Mouse (Mus musculus): Measurements from ENCODE around the gene Slc12a7.
A peak's percentile ranks its signal among the peaks of the same experiment; 100 is the strongest.

Slc12a7 gene

DNA sequence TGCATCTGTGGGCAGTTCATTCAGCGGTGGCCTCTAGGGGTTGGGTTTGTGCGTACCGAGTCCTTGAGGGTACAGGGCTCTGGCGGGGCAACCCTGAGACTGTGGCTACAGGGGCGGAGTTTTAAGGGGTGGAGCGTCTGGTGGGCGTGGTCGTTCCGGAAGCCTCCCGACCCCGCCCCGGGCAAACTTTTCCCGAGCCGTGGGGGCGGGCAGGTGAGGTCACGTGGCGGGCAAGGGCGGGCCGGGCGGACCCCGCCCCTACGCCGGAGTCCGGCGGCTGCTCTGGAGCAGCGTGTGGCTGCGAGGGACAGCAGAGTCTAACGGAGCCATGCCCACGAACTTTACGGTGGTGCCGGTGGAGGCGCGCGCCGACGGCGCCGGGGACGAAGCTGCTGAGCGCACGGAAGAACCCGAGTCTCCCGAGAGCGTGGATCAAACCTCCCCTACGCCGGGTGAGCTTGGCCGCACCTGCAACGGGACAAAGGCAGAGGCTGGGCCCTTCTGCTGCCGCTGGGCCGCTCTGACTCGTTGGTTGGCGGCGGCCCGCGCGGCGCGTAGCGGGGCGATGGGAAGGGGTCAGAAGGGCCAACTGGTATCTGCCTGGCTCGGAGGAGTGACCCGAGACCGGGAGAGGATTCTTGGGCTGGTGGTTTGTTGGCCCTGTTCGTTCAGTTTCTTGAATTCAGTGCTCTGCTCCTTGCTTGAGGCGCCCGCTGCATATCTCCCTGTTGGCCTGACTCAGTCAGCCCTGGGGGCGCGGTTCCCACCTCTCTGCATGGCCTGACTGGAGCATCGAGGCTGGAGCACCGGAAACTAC lies 30.8 kb downstream of the Slc12a7 start:
- DNase-seq (ENCODE audit: low read depth, low spot score): peak; percentile 90
- H3K36me3 ChIP-seq (ENCODE audit: control insufficient read depth, insufficient read depth, low read length, poor library complexity, severe bottlenecking): no peaks in the 10 kb centered on the region
- H3K27me3 ChIP-seq (ENCODE audit: control insufficient read depth, insufficient read depth, low read length, poor library complexity, severe bottlenecking): no peaks in the 10 kb centered on the region

DNA sequence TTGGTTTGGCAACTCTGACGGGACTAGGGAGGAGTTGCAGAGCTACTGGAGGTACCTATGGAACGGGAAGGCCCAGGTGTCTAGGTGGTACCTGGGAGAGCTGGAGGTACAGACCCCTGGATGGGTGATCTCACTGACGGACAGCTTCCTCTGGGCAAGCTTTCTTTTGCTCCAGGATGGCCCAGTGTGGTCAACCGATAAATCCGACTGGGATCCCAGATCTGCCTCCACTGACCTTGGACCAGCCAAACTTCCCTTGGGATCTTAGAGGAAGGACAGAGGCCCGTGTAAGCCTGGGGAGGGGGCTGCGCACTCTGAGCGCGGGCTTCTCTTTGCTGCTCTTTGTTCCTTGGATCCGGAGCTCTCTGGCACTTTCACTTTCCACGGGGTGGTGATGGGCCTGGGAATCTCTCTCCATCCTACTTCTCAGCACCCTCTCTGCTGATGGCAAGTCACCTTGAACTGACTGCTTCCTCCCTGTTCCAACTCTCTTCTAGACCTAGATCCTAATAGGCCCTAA lies 31.4 kb downstream of the Slc12a7 start:
- no peak for DNase-seq (ENCODE audit: low read depth, low spot score)
- H3K36me3 ChIP-seq (ENCODE audit: control insufficient read depth, insufficient read depth, low read length, poor library complexity, severe bottlenecking): no peaks in the 10 kb centered on the region
- H3K27me3 ChIP-seq (ENCODE audit: control insufficient read depth, insufficient read depth, low read length, poor library complexity, severe bottlenecking): no peaks in the 10 kb centered on the region

DNA sequence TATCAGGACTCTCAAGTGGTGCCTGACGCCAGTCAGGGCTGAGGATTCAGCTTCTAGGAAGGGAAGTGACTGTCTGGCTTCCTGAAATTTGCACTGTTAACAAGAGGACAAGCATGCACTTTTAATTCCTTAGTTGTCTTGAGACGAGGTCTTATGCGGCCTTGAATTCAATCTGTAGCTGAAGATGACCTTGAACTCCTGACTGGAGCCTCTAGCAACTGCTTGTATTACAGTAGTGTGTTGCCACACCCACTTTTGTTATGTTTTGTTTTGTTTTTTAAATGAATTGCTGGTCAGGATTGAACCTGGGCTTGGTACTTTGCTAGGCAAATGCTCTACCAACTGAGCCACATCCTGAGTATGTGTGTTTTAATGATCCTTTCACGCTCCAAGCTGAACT lies 32.5 kb downstream of the Slc12a7 start:
- H3K36me3 ChIP-seq (ENCODE audit: control insufficient read depth, insufficient read depth, low read length, poor library complexity, severe bottlenecking): no peaks in the 10 kb centered on the region

DNA sequence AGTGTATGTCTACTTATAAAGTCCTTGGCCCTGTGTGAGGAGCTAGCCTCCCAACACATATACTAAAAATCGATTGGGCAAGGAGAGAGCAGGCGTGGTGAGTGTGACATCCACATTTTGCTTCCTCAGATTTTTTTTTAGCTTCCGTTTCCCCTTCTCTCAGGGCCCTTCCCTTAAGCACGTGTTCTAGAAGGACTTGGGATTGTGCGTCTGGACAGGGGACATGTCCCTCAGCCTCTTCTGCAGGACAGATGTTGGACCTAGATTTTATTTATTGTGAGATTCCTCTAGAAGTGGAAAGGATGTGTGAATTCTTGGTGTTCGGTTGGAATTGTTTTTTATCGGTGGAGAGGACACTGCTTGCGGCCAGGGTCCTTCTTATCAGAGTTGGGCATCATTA lies 34.3 kb downstream of the Slc12a7 start:
- Histone ChIP-seq H3K27me3 (ENCODE audit: control insufficient read depth, insufficient read depth, low read length, poor library complexity, severe bottlenecking) (no peaks in the 10 kb centered on the region), H3K36me3 (ENCODE audit: control insufficient read depth, insufficient read depth, low read length, poor library complexity, severe bottlenecking) (no peaks in the 10 kb centered on the region)
- DNase-seq (ENCODE audit: low read depth, low spot score): no peak

More for the DNA sequence above, 32.5 kb downstream of the Slc12a7 start:
- no peaks in the 10 kb centered on the region for H3K27me3 ChIP-seq (ENCODE audit: control insufficient read depth, insufficient read depth, low read length, poor library complexity, severe bottlenecking)
- no peak for DNase-seq (ENCODE audit: low read depth, low spot score)

DNA sequence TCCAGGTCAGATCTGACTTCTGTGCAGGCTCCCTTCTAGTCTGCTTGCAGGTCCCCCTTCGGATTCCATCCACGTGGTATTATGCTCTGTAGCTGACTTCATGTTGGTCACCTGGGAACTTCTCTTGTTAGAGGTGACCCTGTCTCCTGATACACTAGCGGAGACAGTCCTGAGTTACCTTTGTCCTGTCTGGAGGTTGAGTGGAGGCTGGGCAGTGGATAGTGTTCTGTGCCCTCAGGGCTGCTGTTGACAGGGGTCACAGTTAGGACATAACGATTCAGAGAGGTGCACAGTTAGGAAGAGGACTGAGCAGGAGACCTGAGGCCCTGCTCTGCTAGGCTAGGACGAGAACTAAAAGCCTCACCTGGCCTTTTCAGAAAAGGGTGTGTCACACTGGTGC lies 34.9 kb downstream of the Slc12a7 start:
- Histone ChIP-seq H3K27me3 (ENCODE audit: control insufficient read depth, insufficient read depth, low read length, poor library complexity, severe bottlenecking) (no peaks in the 10 kb centered on the region), H3K36me3 (ENCODE audit: control insufficient read depth, insufficient read depth, low read length, poor library complexity, severe bottlenecking) (no peaks in the 10 kb centered on the region)
- DNase-seq (ENCODE audit: low read depth, low spot score): no peak

DNA sequence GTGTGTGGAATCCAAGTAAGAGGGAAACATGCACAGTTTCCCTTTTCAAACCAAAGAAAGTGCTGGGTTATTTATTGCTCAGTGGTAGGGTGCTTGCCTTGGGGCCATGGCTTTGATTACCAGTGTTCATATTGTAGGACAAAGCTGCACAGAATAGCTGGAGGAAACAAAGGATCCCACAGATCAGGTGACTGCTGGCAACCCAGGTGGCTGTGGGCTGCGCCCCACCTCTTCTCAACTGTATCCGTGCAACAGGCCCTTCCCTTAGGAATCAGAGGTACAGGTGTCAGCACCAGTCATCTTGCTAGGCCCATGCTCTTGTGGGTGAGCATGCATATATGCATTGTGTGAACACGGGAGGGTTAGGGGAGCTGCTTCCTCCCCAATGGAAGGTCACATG lies 35.4 kb downstream of the Slc12a7 start:
- H3K27me3 ChIP-seq (ENCODE audit: control insufficient read depth, insufficient read depth, low read length, poor library complexity, severe bottlenecking): no peaks in the 10 kb centered on the region
- DNase-seq (ENCODE audit: low read depth, low spot score): no peak
- no peaks in the 10 kb centered on the region for H3K36me3 ChIP-seq (ENCODE audit: control insufficient read depth, insufficient read depth, low read length, poor library complexity, severe bottlenecking)

DNA sequence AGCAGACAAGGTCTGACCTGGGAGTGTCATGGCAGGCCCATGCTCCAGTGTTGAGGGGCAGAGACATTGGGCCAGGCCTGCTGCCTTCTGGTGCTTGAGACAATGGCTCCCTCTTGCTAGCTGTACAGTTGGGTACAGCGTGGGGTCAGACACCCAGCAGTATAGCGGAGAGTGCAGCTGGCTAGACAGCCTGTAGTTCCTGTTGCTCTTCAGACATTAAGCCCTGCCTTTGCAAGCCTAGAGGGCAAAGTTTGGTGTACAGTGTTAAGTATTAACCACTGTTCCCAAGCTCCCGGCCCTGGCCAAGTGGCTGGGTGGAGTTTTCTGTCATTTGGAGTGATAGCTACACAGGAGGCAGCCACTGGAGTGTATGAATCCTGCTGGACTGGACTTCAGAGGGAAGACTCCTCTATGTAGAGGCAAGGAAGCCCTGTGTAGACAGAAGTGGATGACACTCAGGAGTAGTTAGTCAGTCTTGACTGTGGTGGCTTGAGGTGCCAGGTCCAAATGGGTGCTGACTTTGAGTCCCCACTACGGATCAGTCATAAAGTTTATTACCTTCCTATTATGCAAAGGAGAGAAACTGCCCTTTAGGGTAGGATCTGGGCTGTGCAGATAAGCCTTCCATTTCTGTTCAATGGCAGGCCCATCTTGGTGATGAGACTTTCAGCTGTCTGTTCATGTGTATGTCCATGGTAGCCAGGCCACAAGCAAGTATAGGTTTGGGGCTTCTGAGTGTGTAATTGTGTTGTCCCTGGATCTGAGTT lies 37.2 kb downstream of the Slc12a7 start:
- no peak for DNase-seq (ENCODE audit: low read depth, low spot score)
- H3K36me3 ChIP-seq (ENCODE audit: control insufficient read depth, insufficient read depth, low read length, poor library complexity, severe bottlenecking): no peaks in the 10 kb centered on the region
- no peaks in the 10 kb centered on the region for H3K27me3 ChIP-seq (ENCODE audit: control insufficient read depth, insufficient read depth, low read length, poor library complexity, severe bottlenecking)

DNA sequence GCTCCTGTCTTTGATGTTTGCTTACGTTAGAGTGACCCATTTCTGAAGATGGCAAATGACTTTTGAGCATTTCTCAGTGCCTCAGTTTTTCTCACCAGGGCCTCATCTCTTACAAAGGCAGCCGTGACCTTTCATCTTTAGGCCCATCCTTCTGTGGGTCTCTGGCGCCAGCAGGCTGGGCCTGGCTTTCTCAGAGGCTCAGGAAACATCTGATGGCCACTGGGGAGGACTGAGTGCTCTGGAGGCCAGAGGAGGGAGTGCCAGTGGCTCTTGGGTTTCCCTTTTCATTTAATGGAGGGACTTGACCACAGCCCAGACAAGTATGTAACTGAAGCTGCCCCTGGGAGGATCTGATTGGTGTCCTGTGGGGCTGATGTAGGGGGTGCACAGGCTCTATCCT lies 38.2 kb downstream of the Slc12a7 start:
- DNase-seq (ENCODE audit: low read depth, low spot score): no peak
- no peaks in the 10 kb centered on the region for H3K36me3 ChIP-seq (ENCODE audit: control insufficient read depth, insufficient read depth, low read length, poor library complexity, severe bottlenecking)
- no peaks in the 10 kb centered on the region for H3K27me3 ChIP-seq (ENCODE audit: control insufficient read depth, insufficient read depth, low read length, poor library complexity, severe bottlenecking)

DNA sequence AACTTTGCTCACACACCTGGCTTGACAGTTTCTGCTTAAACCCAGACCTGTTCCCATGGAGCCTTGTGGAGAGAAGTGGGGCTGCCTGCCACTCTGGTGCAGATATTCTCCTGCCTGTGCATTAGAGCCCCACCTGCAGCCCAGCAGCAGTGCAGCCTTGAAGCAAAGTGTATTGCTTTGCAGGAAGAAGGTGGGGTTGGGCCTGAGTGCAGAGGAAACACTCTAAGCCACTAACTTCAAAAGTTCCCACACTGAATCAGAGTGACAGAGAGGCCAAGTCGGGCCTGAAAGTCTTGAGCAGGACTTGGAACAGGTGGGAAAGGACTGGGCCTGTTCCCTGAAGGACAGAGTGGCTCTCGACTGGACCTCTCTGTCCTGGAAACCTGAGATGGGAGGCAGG lies 39.8 kb downstream of the Slc12a7 start:
- no peak for DNase-seq (ENCODE audit: low read depth, low spot score)
- Histone ChIP-seq H3K36me3 (ENCODE audit: control insufficient read depth, insufficient read depth, low read length, poor library complexity, severe bottlenecking) (no peaks in the 10 kb centered on the region), H3K27me3 (ENCODE audit: control insufficient read depth, insufficient read depth, low read length, poor library complexity, severe bottlenecking) (no peaks in the 10 kb centered on the region)

DNA sequence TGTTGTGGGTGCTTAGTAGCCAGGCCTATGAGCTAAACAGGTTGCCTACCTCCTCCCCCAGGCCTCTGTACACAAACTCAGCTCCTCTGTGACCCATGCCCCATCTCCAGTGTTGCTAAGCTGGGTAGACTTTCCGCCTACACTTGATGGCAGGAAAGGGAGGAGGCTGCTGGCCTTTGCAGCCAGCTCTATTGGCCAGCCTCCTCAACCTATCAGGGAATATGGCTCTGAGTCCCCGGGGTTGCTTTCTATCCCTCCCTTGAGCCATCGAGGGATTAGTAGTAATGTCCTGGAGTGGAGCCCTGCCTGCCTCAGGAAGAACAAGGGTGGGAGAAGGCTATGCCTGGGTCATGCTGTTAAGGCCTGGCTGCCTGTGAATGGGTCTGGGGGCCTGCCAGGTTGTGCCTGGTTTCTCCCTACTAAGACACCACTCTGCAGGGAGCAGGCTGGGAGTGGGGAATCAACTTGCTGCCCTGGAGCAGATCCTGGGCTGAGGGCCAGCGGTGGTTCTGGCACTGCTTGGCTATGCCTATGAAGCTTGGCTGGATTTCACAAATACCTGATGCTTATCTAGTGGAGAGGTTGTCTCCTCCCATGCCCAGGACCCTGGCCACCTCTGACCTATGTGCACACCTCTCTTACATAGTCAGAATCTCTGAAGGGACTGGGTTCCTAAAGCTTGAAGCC lies 40.8 kb downstream of the Slc12a7 start:
- Histone ChIP-seq H3K36me3 (ENCODE audit: control insufficient read depth, insufficient read depth, low read length, poor library complexity, severe bottlenecking) (no peaks in the 10 kb centered on the region), H3K27me3 (ENCODE audit: control insufficient read depth, insufficient read depth, low read length, poor library complexity, severe bottlenecking) (no peaks in the 10 kb centered on the region)
- DNase-seq (ENCODE audit: low read depth, low spot score): no peak

DNA sequence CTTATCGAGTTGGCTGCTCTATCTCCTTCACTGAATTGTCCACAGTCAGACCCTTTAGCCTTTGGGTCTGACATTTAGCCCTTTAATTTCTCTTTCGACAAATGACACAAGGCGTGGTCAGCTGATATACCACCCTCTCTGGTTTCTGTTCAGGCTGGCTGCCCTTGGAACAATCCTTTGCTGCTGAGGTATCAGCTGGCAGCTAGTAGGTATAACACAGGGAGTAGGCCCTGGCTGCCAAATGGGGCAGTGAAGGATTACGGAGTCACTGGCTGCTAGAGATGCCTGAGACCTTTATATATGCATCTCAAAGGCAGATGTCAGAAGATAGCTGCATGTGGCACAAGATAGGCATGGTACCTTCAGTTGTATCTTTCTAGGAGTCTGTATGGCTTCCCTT lies 42.9 kb downstream of the Slc12a7 start:
- no peak for DNase-seq (ENCODE audit: low read depth, low spot score)
- Histone ChIP-seq H3K27me3 (ENCODE audit: control insufficient read depth, insufficient read depth, low read length, poor library complexity, severe bottlenecking) (no peaks in the 10 kb centered on the region), H3K36me3 (ENCODE audit: control insufficient read depth, insufficient read depth, low read length, poor library complexity, severe bottlenecking) (no peaks in the 10 kb centered on the region)

DNA sequence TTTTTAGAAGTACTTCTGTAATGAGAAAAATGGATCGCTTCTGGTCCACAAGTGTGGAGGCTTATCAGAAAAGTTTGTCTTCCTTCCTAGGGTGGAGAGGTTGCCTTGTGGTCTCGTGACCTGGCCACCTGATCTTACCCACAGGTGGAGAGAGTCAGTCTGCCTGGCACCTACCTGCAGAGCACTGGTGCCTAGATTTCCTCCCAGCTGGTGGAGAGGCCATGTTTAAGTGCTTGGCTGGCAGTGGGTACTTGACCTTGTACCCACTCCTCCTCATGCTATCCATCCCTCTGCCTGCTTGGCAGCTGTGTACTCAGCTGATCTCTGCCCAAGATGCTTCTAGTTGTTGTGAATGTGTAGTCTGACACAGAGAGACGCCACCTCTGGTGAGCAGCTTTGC lies 44.7 kb downstream of the Slc12a7 start:
- Histone ChIP-seq H3K27me3 (ENCODE audit: control insufficient read depth, insufficient read depth, low read length, poor library complexity, severe bottlenecking) (no peaks in the 10 kb centered on the region), H3K36me3 (ENCODE audit: control insufficient read depth, insufficient read depth, low read length, poor library complexity, severe bottlenecking) (no peaks in the 10 kb centered on the region)
- no peak for DNase-seq (ENCODE audit: low read depth, low spot score)

DNA sequence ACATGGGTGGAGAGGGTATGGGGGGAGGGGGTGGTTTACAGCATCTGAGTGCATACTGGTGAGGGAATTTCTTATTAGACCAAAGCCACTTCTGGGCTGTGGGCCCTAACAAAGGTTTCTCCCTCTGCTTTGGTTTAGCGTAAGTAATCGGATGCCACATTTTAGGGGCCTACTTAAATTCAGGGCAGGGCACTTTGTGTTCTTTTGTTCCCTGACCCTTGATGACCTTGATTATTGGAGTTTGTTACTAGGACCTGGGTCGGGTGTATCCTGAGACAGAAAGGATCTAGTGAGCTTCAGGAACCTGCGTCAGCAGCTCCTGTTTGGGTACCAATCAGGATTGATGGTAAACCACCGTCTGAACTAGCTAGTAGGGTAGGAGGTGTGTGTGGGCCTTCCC lies 49.6 kb downstream of the Slc12a7 start:
- no peak for DNase-seq (ENCODE audit: low read depth, low spot score)
- no peaks in the 10 kb centered on the region for H3K36me3 ChIP-seq (ENCODE audit: control insufficient read depth, insufficient read depth, low read length, poor library complexity, severe bottlenecking)
- no peaks in the 10 kb centered on the region for H3K27me3 ChIP-seq (ENCODE audit: control insufficient read depth, insufficient read depth, low read length, poor library complexity, severe bottlenecking)

DNA sequence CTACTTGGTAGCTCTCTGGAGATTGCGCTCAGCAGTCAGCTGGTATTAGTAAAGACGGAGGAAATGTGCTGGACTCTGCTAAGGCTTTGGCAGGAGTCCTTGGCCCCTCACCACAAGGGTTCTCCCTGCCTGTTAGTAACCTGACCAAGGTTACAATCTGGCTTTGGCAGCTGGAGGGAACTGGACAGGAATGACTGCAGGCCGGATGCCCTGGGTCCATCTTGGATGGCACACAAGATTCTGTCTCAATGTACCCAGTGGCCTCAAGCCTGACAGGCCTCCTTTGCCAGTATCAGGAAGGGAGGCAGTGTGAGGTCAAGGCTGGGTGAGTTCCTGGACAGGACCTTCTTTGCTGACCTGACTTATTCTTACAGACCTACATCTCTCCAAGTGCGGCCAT lies 59.3 kb downstream of the Slc12a7 start:
- Histone ChIP-seq H3K36me3 (ENCODE audit: control insufficient read depth, insufficient read depth, low read length, poor library complexity, severe bottlenecking) (0 out of 2 replicates have a peak, but pooled peaks cover 3% of the 10 kb centered on the region), H3K27me3 (ENCODE audit: control insufficient read depth, insufficient read depth, low read length, poor library complexity, severe bottlenecking) (no peaks in the 10 kb centered on the region)
- no peak for DNase-seq (ENCODE audit: low read depth, low spot score)

DNA sequence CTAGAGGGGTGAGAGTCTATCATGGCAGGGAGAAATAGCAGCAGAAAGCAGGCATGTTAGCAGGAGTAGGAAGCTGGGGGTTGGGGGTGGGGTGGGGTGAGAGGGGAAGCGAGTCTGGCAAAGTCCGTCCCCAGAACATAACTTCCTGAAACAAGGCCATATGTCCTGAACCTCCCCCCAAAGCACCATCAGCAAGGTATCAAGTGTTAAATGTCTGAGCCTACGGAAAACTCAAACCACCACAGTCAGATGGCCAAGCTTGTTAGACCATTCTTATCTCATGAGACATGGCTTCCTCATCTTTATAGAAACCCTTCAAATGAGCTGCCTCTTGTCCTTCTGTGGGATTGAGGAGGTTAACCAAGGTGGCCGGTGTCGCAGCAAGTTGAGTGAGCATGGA lies 60.3 kb downstream of the Slc12a7 start:
- no peak for DNase-seq (ENCODE audit: low read depth, low spot score)
- Histone ChIP-seq H3K27me3 (ENCODE audit: control insufficient read depth, insufficient read depth, low read length, poor library complexity, severe bottlenecking) (no peaks in the 10 kb centered on the region), H3K36me3 (ENCODE audit: control insufficient read depth, insufficient read depth, low read length, poor library complexity, severe bottlenecking) (0 out of 2 replicates have a peak, but pooled peaks cover 3% of the 10 kb centered on the region)
